Mouse (Mus musculus) right cerebral cortex, adult 2 months (tissue): Measurements from ENCODE around the gene Palld.
A peak's percentile ranks its signal among the peaks of the same experiment; 100 is the strongest.

Experiments
- DNase-seq, 2 experiments: peaks; one replicate each; pipeline ENCODE4 v3.0.0; 2021 to 2022; ENCODE audit warnings: low spot score in 2 of 2

The Palld gene

DNA sequence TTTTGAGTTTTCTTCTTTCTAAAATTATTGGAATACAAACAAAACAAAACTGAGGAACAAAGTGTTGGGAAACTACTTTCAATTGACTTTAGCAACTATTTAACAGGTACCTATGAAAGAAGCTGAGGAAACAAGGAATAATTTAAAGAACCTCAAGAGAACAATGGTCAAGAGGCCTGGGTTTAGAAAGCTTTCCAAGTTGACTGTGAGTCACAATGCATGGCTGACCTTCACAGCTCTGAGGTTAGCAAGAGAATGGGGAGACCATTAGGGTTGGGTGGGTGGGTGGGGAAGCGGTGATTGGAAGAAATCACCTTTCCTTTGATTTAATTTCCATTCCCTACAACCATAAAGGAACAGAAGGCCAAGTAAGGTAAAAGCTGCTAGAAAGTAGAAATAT is 35.6 kb downstream of the Palld start:
- DNase-seq: no peak

DNA sequence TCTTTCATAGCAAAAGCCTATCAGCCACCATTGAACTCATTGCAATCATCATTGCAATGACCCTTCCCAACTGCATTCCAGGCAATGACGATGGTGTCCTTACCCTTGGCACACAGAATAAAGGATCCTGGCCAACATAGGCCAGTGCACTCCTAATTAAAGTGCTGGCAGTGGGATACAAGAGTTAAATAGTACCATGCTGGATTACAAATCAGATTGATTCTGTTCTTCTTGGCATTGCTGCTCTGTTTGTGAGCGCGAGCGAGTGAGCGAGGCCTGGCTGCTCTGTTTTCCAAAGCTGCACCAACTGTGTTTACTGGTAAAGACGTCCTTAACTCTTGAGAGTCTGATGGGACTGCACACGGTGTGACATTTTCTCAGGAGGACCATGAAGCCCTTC is 37.1 kb downstream of the Palld start:
- no peak for DNase-seq

DNA sequence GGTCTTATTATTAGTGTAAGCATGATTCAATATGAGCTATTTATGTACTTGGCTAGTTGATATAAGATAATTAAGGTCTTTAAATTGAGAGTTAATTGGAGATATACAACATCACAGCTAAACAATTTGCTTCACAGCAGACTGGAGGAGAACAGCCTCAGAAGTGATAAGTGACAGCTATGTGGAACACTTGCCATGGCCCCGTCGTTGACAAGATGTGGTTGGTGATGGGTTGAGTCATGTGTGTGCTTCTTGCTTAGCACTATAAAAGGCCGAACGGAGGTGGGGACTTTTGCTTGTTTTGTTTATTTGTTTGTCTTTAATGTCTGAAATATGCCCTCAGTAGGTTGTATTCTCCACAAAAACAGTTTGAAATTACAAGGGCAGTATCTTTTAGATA is 51.2 kb downstream of the Palld start:
- DNase-seq: no peak

DNA sequence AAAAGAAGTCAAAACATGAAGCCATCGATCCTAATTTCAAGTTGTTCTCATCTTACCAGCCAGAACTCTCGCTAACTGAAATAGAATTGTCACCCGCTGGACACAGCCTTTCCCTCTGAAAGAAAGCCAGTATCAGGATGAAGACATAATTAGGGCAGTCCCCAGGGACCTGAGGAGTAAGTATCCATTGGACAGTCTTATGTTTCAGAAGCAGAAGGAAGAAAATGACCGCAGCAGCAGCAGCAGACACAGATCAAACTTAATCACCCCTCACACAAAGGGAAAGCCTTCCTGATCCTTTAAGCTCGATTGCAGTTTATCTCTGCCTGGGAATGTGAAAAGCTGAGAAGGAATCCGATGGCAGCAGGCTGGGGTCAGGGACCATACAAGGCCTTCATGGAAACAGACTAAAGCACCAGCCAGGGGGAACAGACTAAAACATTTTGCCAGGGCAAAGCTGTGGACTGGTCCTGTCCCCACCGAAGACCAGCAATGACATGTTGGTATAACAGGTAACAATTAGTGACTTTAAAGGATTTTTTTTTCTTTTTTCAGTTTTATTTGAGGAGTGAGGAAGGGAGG is 53.8 kb downstream of the Palld start:
- no peak for DNase-seq

DNA sequence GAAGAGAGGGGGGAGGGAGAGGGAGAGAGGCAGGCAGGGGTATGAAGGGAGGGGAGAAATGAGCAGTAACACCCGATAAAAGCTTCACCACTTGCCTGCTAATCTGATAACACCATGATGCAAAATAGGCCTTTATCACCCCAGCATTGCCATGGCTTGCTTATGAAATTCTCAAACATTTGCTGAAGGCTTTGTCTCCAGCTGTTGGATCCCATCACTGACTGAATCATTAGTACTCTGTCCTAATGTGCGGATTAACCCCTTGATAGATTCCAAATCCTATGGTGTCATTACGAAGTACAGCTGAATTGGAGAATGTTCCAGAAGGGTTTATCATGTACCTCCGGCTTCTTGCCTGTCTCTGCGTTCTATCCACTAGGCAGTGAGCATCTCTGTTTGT is 55.0 kb downstream of the Palld start:
- no peak for DNase-seq

DNA sequence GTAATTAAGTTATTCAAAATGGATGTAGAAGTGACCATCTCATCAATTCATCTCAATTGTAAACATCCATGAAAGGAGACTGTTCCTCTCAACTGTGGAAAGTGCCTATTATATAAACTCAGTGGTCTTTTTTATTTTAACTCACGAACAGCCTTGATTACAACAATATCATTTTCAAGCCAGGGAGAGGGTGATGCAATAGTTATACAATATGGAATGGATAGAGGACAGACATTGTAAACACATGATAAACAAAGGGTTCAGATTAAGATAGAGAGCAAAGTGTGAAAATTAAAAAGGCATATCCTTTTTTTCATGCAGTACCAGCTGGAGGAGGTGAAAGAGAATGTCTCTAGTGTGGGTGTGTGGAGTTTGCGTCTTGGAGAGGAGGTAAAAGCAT is 57.5 kb downstream of the Palld start:
- DNase-seq: no peak

DNA sequence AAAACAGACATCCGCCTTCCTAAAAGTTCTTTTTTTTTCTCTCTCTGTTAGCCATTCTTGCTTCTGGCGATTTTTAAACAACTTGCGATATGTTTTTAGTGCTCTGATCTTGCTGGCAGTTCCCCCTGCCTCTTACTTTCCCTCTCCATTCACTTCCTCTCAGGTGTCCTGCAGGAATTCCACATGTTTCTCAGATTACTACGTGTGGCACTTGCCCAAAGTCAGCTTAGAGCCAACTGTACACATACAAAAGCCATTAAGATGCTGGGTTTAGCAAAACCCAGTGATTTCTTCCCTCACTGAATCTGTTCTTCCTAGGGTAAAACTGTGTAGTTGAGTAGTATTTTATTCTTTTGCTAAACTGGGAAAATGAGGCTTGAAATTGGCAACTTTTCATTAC is 57.9 kb downstream of the Palld start:
- no peak for DNase-seq

DNA sequence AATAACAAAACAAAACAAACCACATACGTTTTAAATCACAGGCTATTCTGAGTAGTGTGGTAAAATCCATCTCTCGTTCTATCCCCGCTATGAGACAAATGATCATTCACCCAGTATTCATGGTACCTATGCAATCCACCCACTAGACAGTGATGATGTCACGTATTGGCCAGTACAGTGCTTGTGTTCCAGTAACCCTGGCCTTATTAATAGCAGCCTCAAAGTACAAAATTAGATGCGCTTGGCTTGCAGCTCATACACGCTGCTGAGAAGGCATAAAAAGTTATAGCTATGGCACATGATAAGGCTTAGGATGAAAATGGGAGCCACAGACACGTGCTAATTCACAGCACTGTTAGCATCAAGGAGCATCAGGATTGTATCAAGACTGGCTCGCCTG is 58.7 kb downstream of the Palld start:
- DNase-seq: no peak

DNA sequence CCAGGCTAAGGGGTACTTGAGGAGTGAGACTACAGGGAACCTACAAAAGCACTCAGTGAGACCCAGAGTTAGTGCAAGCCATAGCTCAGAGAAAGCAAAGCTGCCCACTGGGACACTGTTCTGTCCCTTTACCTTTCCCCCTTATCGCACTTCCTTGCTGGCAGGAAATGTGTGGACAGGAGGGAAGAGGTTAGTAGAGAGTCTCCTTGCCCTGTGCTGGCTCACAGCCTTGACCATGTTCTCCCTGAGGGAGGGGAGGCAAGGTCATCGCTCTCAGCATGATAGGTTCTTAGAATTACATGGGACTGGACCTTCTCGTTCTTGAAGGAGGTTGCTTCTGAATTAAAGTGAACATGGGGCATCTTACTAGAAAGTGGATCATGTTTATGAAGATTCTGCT is 69.3 kb downstream of the Palld start:
- DNase-seq: no peak

DNA sequence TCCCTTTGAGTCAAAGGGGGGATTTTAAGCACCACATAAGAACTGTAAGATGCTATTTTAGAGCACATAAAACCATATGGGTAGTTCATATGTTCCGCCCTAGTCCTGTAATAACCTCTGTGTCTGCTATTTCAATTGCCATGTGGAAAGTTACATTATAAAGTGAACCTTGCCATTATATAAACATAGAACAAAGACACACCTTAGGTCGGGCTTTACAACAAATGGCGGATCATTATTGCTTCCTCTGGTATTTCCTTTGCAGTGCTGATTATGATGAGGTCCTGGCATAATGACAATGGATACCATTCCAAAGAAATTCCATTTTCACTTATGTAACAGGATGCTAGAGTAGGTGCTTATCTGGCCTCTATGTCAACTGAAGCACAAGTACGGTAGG is 70.5 kb downstream of the Palld start:
- no peak for DNase-seq

DNA sequence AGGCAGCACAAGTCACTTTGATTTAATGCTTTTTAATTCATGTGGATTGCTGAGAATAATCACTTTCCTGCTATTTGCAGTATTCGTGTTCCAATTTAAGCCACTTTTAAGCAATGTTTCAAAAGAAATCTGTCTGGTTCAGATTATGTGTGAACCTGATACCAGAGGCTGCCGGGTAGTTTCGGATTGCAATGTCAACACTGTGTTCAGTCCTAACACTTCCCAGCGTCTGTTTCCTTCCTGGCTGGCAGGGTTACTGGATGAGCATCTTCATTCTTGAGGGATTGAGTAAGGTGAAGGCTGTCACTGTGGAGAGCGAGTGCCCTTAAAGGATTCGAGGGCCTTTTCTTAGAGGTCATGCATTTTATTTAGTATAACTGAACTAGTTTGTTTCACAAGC is 71.7 kb downstream of the Palld start:
- DNase-seq: no peak

DNA sequence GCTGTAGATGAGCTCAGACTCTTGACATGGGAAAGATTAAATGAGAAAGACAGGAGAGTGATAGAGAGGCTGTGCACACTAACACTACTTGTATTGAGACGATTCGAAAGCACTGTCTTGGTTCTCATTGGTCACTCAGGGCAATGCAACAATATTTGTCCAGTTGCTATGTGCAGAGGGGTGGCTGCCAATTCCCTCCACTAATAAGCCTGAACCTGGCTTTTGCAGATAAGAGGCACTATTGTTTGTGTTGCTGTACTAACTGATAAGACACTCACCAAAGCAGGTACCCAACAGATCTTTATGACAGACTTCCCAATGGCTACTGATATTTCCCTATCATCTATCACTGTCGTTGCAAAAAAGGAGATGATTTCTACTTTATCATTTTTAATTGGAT is 77.9 kb downstream of the Palld start:
- DNase-seq: no peak

DNA sequence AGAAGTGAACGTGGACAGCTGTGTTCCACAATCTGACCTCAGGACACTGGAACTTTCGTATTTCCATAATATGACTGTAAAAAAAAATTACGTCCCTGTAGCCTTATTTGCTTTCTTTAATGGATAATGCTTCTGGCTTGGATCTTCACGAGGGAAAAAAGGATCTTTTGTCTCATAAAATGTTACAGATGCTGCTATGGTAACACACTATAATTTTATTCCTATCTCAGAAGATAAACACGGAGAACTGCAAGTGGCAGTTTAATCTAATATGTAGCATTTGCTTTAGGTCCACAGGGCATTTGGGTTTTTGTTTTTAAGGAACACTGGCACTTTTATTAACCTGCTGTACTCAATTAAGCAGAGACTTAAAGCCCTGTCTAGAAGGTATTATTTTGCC is 79.3 kb downstream of the Palld start:
- no peak for DNase-seq

DNA sequence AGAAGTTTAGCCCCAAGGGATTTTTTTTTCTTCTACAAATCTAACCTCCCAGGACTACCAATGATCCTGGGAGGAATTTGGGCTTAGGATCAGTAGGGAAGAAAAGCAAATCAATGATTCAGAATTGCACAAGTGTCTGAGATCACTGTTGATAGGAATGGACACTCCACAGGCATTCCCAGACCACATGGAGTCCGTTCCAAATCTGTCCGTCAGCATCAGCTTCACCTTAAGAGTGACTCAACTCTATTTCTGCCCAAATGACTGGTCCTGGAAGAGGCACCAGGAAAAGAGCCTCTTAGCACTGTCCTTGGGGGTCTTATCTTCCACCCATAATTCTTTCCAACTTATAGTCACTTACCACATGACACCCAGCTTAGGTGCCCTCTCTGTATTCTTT is 98.7 kb downstream of the Palld start:
- DNase-seq: no peak

DNA sequence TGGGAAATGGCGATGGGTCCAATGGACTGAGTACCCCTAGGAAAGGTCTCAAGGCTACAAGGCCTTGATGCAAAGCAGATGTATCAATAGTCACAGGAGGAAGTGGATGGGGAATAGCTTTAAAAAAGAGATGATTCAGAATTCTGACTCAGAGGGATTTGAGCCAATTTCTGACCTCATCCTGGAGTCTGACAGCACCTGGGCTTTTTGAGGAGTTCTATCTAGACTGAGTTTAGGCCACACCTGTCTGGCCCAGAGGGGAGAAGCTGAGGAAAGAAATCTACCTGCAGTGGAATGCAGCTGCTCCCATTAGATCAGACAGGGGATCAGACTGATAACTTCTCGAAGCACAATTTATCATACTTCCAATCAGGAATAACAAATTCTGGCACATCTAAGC is 99.7 kb downstream of the Palld start:
- no peak for DNase-seq

DNA sequence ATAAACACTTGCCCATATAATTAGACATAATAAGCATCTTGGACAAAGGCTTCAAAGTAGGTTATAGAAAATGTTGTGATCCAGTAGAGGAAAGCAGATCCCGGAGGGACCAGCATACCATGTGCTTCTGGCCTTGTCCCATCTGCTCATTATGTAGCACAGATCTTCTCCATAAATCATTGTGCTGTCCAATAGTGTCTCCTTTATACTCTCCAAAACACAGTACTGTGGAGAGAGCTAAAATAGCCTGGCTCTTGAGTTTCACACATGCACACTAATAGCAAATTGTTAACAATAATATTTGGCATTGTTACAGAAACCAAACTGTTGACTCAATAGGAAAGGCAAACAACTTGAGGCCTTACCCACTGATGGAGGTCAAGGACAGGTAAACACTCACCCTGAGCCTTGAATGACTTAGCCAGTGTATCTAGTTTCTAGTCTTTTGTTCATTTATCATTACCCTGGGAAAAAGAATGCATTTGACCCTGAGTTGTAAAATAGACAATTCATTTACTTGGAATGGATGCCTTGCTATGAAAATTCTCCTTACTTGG is 105.0 kb downstream of the Palld start:
- DNase-seq: no peak

DNA sequence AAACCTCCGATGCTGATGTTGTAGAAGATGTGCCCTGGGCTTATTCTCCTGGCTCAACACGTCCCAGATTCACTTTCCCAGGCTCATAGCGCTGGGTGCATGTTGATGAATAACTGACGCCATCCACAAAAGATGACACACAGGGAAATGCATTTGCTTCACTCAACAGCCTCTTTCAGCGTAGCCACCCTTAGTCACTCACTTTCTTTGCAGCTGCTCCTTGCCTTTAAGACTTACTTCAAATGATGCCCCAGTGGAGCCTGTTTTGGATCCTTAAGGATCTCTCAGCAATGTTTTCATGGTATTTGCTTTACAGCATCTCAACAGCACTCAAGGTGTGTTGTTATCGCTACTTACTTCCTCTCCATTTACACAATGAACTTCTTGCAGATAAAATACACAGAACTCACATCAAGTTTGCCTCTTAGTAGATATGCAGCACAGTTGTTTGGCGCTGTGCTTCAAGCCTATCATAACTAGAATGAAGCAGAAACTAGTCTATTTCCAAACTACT is 105.9 kb downstream of the Palld start:
- peak; percentile 6 to 7 for DNase-seq

DNA sequence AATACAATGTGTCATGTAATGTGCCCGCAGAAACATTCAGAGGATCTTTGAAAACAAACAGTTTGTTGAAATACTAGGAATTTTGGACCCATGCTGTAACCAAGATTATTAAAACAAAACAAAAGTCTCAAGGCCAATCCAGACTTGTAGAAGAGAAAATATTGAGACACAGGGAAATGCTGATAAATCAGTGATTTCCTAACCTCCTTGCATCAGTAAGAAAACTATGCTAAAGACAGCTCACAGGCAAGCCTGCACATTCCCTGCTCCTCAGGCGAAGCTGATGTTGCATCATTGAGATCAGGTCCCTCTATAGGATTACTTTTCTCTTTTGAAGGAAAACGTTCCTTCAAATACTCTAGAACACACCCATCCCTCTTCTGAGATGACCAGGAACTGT is 112.5 kb downstream of the Palld start:
- DNase-seq: no peak

DNA sequence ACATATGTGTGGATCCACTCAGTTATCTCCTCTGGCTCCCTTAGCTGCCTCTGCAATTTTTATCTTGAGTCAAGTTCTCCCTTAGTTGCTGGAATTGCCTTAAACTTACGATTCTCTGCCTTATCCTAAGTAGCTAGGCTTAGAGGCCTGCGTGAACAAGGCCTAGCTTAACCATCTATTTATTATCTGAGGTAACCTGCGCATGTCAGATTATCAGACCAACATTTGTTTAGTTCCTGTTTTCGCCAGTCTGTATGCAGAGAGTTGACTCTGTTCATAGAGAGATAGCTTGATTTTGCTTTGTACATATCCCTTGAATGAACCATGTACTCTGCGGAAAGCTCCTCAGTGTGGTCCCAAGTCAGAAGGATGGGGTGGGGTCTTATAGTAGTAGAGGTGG is 113.2 kb downstream of the Palld start:
- no peak for DNase-seq

DNA sequence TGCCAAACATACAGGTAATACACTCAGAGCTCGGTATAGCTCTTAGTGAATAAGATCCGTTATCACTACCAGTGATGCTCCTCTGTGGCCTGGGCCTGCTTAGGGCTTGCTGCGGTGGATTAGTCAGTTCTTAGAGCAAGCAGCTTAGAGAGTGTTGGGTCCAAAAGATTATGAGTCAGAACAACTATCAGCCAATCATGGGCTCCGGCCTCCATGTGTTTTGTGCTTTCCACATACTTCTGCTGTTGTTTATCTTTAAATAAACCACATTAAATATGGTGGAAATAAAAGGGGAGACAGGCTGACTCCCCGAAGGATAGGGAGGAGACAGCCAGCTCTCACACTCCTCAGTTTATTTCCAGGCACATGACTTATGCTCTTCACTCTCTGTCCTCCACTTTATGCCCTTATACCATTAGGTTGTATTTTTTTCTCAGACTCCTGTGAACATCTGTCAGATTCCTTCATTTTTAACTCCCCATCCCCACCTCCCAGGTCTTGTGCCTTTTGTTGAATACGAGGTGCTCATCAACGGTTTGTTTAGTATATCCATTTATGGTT is 119.5 kb downstream of the Palld start:
- DNase-seq: no peak

DNA sequence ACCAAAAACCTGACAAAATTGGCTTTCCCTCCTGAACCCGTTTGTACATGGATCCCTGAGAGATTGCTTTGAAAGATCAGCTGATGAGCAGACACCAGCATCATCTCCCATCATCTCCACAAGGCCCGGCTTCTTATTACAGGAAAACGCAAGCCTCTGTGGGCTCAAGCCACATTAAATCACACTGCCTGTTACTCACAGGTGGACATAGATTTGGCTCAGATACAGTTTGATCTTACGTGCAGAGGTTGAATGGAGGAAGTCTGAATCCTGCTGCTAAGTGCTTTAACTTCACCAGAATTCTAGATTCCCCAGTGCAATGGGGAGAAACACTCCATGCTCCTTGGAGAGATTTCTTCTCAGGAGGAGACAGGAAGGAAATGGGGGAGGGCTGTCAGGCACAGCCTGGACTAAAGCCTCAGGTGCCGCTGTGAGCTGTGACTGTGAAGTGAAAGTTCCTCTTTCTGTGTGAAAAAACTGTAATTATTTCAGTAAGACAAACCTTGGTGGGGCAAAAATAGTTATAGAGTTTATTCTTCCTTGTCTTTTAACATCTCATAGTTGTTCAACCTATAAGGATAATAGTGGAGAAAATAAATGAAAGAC is 121.7 kb downstream of the Palld start:
- no peak for DNase-seq

DNA sequence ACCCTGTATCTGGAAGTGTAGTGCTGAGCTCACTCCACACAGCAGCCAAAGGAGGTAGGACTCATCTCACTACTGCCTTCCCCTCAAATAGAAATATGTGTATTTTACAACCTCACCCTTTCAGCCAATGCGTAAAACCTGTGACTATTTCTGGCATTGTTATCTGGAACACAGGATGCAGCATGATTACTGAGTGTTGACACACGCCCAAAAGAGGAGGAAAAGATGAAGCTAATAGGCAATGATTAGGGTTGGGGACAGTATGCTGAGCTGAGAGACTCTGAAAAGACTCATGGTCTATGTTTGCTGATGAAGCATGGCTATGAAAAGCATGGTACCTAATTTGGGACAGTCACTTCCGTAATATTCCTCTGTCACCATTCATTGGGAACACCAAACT is 124.3 kb downstream of the Palld start:
- no peak for DNase-seq

DNA sequence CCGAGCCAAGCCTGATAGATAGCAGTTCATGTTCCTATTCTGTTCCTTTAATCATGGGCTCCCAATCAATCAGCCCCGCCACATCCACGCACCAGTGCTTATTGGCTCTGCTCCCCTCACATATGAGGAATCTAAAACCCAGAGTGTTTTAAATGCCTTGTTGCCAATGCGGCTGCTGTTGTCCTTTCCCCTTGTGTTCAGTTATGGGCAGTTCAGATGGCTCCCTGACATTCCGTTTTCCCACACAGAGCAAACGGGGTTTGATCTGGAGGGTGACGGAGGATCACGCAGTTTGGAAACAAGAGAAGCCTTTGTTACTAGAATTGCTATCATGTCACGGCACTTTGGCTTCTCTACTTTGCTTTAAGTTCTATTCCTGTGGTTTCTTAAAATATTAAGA is 125.9 kb downstream of the Palld start:
- no peak for DNase-seq
